Mouse (Mus musculus): ENCODE measurements at regions not wholly inside any gene's neighbourhood (a gene's known extent, or its start where the extent isn't known, plus 50 kb on each side); places are given as distances from the start of the nearest gene placed in this dataset.

- Histone ChIP-seq H3K9ac (replicated peaks) (no peak overlapping the region), H3K27ac (no peak overlapping the region), H3K27me3 (ENCODE audit: control insufficient read depth, insufficient read depth, low read length) (no peaks in the 10 kb centered on the region), H3K36me3 (replicated peaks; ENCODE audit: control insufficient read depth, insufficient read depth, low read depth) (no peaks in the 10 kb centered on the region), H3K9me3 (ENCODE audit: control insufficient read depth, low read length) (no peaks in the 10 kb centered on the region), H3K4me1 (replicated peaks; ENCODE audit: control insufficient read depth in 2 of 2, insufficient read depth in 2 of 2, low read length in 1 of 2) (peaks cover 4 to 21% of the 10 kb centered on the region in 2 experiments; a peak in 3 of 4 replicates), H3K4me3 (ENCODE audit: insufficient read depth in 1 of 2, low read depth in 2 of 2, low read length in 2 of 2) (no peak overlapping the region), H3K4me2 (ENCODE audit: low read depth) (no peak overlapping the region)
- TF ChIP-seq CTCF (IDR thresholded peaks at IDR 0.05; ENCODE audit: low read depth) (no peak), EP300 (IDR thresholded peaks at IDR 0.05; ENCODE audit: low read depth) (no peak)
- ATAC-seq (ENCODE audit: insufficient read depth) (peak; percentile 70), DNase-seq (ENCODE audit: low read depth in 3 of 3, low spot score in 3 of 3) (peak; percentile 20 to 36 (median 33))
- WGBS (ENCODE audit: insufficient replicate concordance): 56% methylated on average over 10 of the region's 10 CpGs
These were observed 120.0 kb upstream of the Hes1 start for GRCm38 (mm10) chr16:29943963-29944860.

DNA sequence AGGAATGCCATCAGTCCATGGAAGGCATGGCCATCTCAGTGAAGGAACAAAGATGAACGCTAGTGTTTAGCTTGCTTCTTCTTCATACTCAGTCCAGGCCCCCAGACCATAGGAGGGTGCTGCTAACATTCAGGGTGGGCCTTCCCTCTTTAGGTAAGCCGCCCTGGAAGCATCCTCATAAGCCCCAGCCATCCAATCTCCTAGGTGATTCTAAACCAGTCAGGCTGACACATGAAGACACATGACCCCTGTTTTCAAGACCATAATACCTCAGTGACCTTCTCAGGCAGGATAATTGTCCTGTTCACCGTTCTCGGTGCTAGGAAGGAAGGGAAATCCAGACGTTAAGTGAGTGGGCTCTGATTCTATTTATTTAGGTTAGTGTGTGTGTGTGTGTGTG is 119.2 kb upstream of the Hes1 start:
- DNase-seq (ENCODE audit: low read depth in 3 of 3, low spot score in 3 of 3) (no peak), ATAC-seq (ENCODE audit: insufficient read depth) (no peak)
- peaks cover 4 to 21% of the 10 kb centered on the region in 2 experiments; a peak in 3 of 4 replicates for H3K4me1 ChIP-seq (replicated peaks; ENCODE audit: control insufficient read depth in 2 of 2, insufficient read depth in 2 of 2, low read length in 1 of 2)
- H3K27ac ChIP-seq: no peak overlapping the region
- H3K9ac ChIP-seq (replicated peaks): no peak overlapping the region
- H3K27me3 ChIP-seq (ENCODE audit: control insufficient read depth, insufficient read depth, low read length): no peaks in the 10 kb centered on the region
- no peaks in the 10 kb centered on the region for H3K9me3 ChIP-seq (ENCODE audit: control insufficient read depth, low read length)
- TF ChIP-seq CTCF (IDR thresholded peaks at IDR 0.05; ENCODE audit: low read depth): no peak
- TF ChIP-seq EP300 (IDR thresholded peaks at IDR 0.05; ENCODE audit: low read depth): no peak
- WGBS (ENCODE audit: insufficient replicate concordance): 44% methylated on average over 5 of the region's 5 CpGs
- H3K4me2 ChIP-seq (ENCODE audit: low read depth): no peak overlapping the region
- H3K36me3 ChIP-seq (replicated peaks; ENCODE audit: control insufficient read depth, insufficient read depth, low read depth): no peaks in the 10 kb centered on the region
- H3K4me3 ChIP-seq (ENCODE audit: insufficient read depth in 1 of 2, low read depth in 2 of 2, low read length in 2 of 2): no peak overlapping the region

GRCm38 (mm10) chr16:29945376-29945890 is 118.8 kb upstream of the Hes1 start:
- H3K9ac ChIP-seq (replicated peaks): no peak overlapping the region
- no peaks in the 10 kb centered on the region for H3K9me3 ChIP-seq (ENCODE audit: control insufficient read depth, low read length)
- peak overlapping the region; percentile 48 for H3K4me2 ChIP-seq (ENCODE audit: low read depth)
- H3K27ac ChIP-seq: no peak overlapping the region
- no peaks in the 10 kb centered on the region for H3K36me3 ChIP-seq (replicated peaks; ENCODE audit: control insufficient read depth, insufficient read depth, low read depth)
- ATAC-seq (ENCODE audit: insufficient read depth): no peak
- TF ChIP-seq EP300 (IDR thresholded peaks at IDR 0.05; ENCODE audit: low read depth) (no peak), CTCF (IDR thresholded peaks at IDR 0.05; ENCODE audit: low read depth) (no peak)
- DNase-seq (ENCODE audit: low read depth in 3 of 3, low spot score in 3 of 3): no peak
- 2% methylated on average over 9 of the region's 9 CpGs for WGBS (ENCODE audit: insufficient replicate concordance)
- H3K27me3 ChIP-seq (ENCODE audit: control insufficient read depth, insufficient read depth, low read length): no peaks in the 10 kb centered on the region
- peaks cover 4 to 21% of the 10 kb centered on the region in 2 experiments; a peak in 3 of 4 replicates for H3K4me1 ChIP-seq (replicated peaks; ENCODE audit: control insufficient read depth in 2 of 2, insufficient read depth in 2 of 2, low read length in 1 of 2)
- H3K4me3 ChIP-seq (ENCODE audit: insufficient read depth in 1 of 2, low read depth in 2 of 2, low read length in 2 of 2): peak overlapping the region; percentile 10 to 26

GRCm38 (mm10) chr16:29945891-29946598 is 118.1 kb upstream of the Hes1 start:
- no peak overlapping the region for H3K9ac ChIP-seq (replicated peaks)
- H3K4me3 ChIP-seq (ENCODE audit: insufficient read depth in 1 of 2, low read depth in 2 of 2, low read length in 2 of 2): peak overlapping the region; percentile 10 to 26
- peak; percentile 67 for ATAC-seq (ENCODE audit: insufficient read depth)
- TF ChIP-seq EP300 (IDR thresholded peaks at IDR 0.05; ENCODE audit: low read depth) (0 out of 2 replicates have a peak, but pooled peaks have one; percentile 6), CTCF (IDR thresholded peaks at IDR 0.05; ENCODE audit: low read depth) (no peak)
- DNase-seq (ENCODE audit: low read depth in 3 of 3, low spot score in 3 of 3): peak; percentile 9 to 28 (median 16)
- H3K27me3 ChIP-seq (ENCODE audit: control insufficient read depth, insufficient read depth, low read length): no peaks in the 10 kb centered on the region
- H3K4me2 ChIP-seq (ENCODE audit: low read depth): peak overlapping the region; percentile 48
- WGBS (ENCODE audit: insufficient replicate concordance): 3% methylated on average over 39 of the region's 39 CpGs
- H3K4me1 ChIP-seq (replicated peaks; ENCODE audit: control insufficient read depth in 2 of 2, insufficient read depth in 2 of 2, low read length in 1 of 2): peaks cover 4 to 21% of the 10 kb centered on the region in 2 experiments; a peak in 3 of 4 replicates
- H3K36me3 ChIP-seq (replicated peaks; ENCODE audit: control insufficient read depth, insufficient read depth, low read depth): no peaks in the 10 kb centered on the region
- no peaks in the 10 kb centered on the region for H3K9me3 ChIP-seq (ENCODE audit: control insufficient read depth, low read length)
- no peak overlapping the region for H3K27ac ChIP-seq
